Mouse (Mus musculus) ES-Bruce4 (cell line): ENCODE results near the gene Mien1. TPM values are rescaled to one million over a fixed set of nuclear protein-coding genes. Genes with fewer than 3 reads are reported as not detected.

ENCODE experiments used
- H3K27ac ChIP-seq: 2 replicates; pipeline ENCODE4 v1.5.1; 2012; ENCODE audit warnings: low read length, inconsistent platforms; ENCODE audit not compliant: insufficient read depth
- H3K27me3 ChIP-seq: 2 replicates; pipeline ENCODE4 v1.6.1; 2012; ENCODE audit warnings: mild to moderate bottlenecking, low read length, inconsistent platforms; ENCODE audit not compliant: control insufficient read depth, poor library complexity, insufficient read depth, severe bottlenecking
- H3K36me3 ChIP-seq: 2 replicates; pipeline ENCODE4 v1.6.1; 2012; ENCODE audit warnings: inconsistent platforms, mild to moderate bottlenecking, low read length, moderate library complexity; ENCODE audit not compliant: control insufficient read depth, poor library complexity, insufficient read depth, severe bottlenecking
- H3K4me1 ChIP-seq: one replicate; pipeline ENCODE4 v1.8.1; 2011; ENCODE audit warnings: low read length; ENCODE audit not compliant: control insufficient read depth, insufficient read depth
- H3K4me3 ChIP-seq: 2 replicates; pipeline ENCODE4 v1.5.1; 2011; ENCODE audit warnings: low read depth, mild to moderate bottlenecking, low read length
- H3K9ac ChIP-seq: 2 replicates; pipeline ENCODE4 v1.6.1; 2012; ENCODE audit warnings: low read depth, mild to moderate bottlenecking, inconsistent platforms; ENCODE audit not compliant: poor library complexity, severe bottlenecking
- H3K9me3 ChIP-seq: replicated peaks from 2 replicates; pipeline ENCODE4 v1.6.1; 2012; ENCODE audit warnings: mild to moderate bottlenecking, low read length, inconsistent platforms; ENCODE audit not compliant: control insufficient read depth, poor library complexity, insufficient read depth, severe bottlenecking
- CTCF ChIP-seq: IDR thresholded peaks from one replicate; pipeline ENCODE4 v1.8.1; 2011; ENCODE audit warnings: low read depth, low read length
- EP300 ChIP-seq: IDR thresholded peaks from 2 replicates; pipeline ENCODE4 v1.6.1; 2011; ENCODE audit warnings: low read depth, low read length; ENCODE audit not compliant: insufficient read depth
- POLR2A ChIP-seq: IDR thresholded peaks from one replicate; pipeline ENCODE4 v1.8.1; 2011; ENCODE audit warnings: low read length; ENCODE audit not compliant: insufficient read depth
- polyA plus RNA-seq: library from polyadenylated mRNA; stranded (reverse); fragments of >200 nt; gene quantifications from 2 replicates; pipeline ENCODE4 v1.2.4, GENCODE M21; 2011; ENCODE audit warnings: low read depth; ENCODE audit not compliant: missing spikeins, insufficient read depth, insufficient read length

The Mien1 gene
- polyA plus RNA-seq, 1 experiment, result 67.2 TPM

DNA sequence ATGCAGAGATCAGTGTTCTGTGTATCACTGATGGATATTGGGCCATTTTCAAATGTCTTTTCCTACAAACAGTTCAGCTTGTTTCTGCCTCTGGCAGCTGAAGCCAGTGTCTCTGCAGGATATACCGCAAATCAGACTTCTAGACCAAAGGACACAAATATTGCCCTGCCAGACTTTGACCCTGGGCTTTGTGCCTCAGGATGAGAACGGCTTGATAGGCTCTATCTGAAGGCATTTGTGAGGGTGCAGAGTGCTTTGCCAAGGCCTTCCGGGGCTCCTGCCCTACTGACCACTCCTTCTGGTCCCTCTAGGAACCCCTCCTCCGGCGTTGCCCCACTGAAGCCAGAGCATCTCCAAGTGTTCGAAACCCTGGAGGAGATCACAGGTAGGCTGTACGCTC, 12.2 kb downstream of the Mien1 start:
- Histone ChIP-seq H3K4me1 (no peaks in the 10 kb centered on the region), H3K27me3 (no peaks in the 10 kb centered on the region), H3K9ac (no peak overlapping the region), H3K36me3 (0 out of 2 replicates have a peak, but pooled peaks cover 2% of the 10 kb centered on the region), H3K9me3 (no peaks in the 10 kb centered on the region), H3K4me3 (no peak overlapping the region), H3K27ac (no peak overlapping the region)
- TF ChIP-seq CTCF (no peak), EP300 (no peak), POLR2A (no peak)

- TF ChIP-seq CTCF (no peak), POLR2A (no peak), EP300 (no peak)
- H3K4me1 ChIP-seq, result peaks cover 2% of the 10 kb centered on the region
- no peaks in the 10 kb centered on the region for H3K9me3 ChIP-seq
- H3K27me3 ChIP-seq, result no peaks in the 10 kb centered on the region
- H3K27ac ChIP-seq, result no peak overlapping the region
- no peak overlapping the region for H3K9ac ChIP-seq
- no peak overlapping the region for H3K4me3 ChIP-seq
- no peaks in the 10 kb centered on the region for H3K36me3 ChIP-seq
Observed at GRCm38 (mm10) chr11:98418939-98419547, 19.7 kb downstream of the Mien1 start.

DNA sequence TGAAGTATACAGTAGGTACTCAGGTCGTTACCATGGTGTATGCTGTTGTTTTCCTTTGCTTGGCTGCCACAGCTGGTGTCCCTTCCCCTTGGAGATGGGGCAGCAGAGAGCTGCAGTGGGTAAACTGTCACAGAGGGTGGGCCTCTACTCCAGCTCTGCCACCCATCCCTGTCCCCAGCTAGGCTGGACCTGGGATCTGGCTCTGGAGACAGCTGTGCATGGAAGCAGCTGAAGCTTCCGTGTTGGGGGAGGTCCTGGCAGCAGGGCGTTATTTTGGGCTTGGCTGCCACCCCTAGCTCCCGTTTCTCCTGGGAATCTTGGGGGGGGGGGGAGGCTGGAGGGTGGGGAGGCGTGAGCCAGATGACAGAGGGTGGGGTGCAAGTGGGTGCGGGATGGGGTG, 20.5 kb downstream of the Mien1 start:
- Histone ChIP-seq H3K4me3 (no peak overlapping the region), H3K36me3 (no peaks in the 10 kb centered on the region), H3K9ac (no peak overlapping the region), H3K27me3 (no peaks in the 10 kb centered on the region), H3K4me1 (peaks cover 5% of the 10 kb centered on the region), H3K27ac (no peak overlapping the region), H3K9me3 (no peaks in the 10 kb centered on the region)
- TF ChIP-seq CTCF (no peak), POLR2A (no peak), EP300 (no peak)

- Histone ChIP-seq H3K36me3 (no peaks in the 10 kb centered on the region), H3K4me1 (peaks cover 5% of the 10 kb centered on the region), H3K27ac (no peak overlapping the region), H3K9me3 (no peaks in the 10 kb centered on the region), H3K9ac (no peak overlapping the region), H3K27me3 (no peaks in the 10 kb centered on the region), H3K4me3 (no peak overlapping the region)
- no peak for TF ChIP-seq CTCF
- no peak for TF ChIP-seq POLR2A
- TF ChIP-seq EP300, result no peak
Observed at GRCm38 (mm10) chr11:98417074-98417473, 21.7 kb downstream of the Mien1 start.

GRCm38 (mm10) chr11:98414162-98414561, 24.6 kb downstream of the Mien1 start:
- Histone ChIP-seq H3K9ac (no peak overlapping the region), H3K4me3 (no peak overlapping the region), H3K27ac (no peak overlapping the region)

GRCm38 (mm10) chr11:98413731-98414130, 25.1 kb downstream of the Mien1 start:
- TF ChIP-seq CTCF (no peak), EP300 (no peak), POLR2A (no peak)
- H3K27me3 ChIP-seq, result no peaks in the 10 kb centered on the region
- H3K27ac ChIP-seq, result no peak overlapping the region

More at GRCm38 (mm10) chr11:98414162-98414561, 24.6 kb downstream of the Mien1 start:
- H3K9me3 ChIP-seq, result no peaks in the 10 kb centered on the region
- H3K36me3 ChIP-seq, result no peaks in the 10 kb centered on the region
- H3K4me1 ChIP-seq, result peaks cover 6% of the 10 kb centered on the region
- no peaks in the 10 kb centered on the region for H3K27me3 ChIP-seq
- TF ChIP-seq CTCF (no peak), EP300 (no peak), POLR2A (no peak)

More at GRCm38 (mm10) chr11:98413731-98414130, 25.1 kb downstream of the Mien1 start:
- Histone ChIP-seq H3K36me3 (no peaks in the 10 kb centered on the region), H3K9ac (peak overlapping the region; percentile 92), H3K4me3 (no peak overlapping the region), H3K4me1 (peaks cover 10% of the 10 kb centered on the region), H3K9me3 (no peaks in the 10 kb centered on the region)
